Mouse (Mus musculus) cerebellum, adult 2 months (tissue): ENCODE results near the gene Atxn1.

Experiments used
- CTCF ChIP-seq: fragments of 200-500 bp; IDR thresholded peaks from 2 replicates; pipeline ENCODE4 v1.5.1; 2011; ENCODE audit warnings: low read depth, mild to moderate bottlenecking, control low read depth, low read length, moderate library complexity, borderline replicate concordance; ENCODE audit not compliant: insufficient read depth
- POLR2A ChIP-seq: fragments of 200-500 bp; IDR thresholded peaks from 2 replicates; pipeline ENCODE4 v1.6.1; 2011; ENCODE audit warnings: low read length, control low read depth, borderline replicate concordance; ENCODE audit not compliant: insufficient read depth

- TF ChIP-seq POLR2A (no peak), CTCF (no peak)
Measured at GRCm38 (mm10) chr13:45942337-45942736, 22.5 kb downstream of the Atxn1 start.
